Mouse (Mus musculus): ENCODE measurements around the gene Gm29094. TPM values are rescaled to one million over a fixed set of nuclear protein-coding genes. Genes with fewer than 3 reads are reported as not detected.

Gm29094 gene
- polyA plus RNA-seq, 1 experiment: not detected

GRCm38 (mm10) chr9:89264571-89264970 lies 65.4 kb downstream of the Gm29094 start:
- no peak overlapping the region for H3K27ac ChIP-seq (ENCODE audit: insufficient read depth, low read length)
- no peaks in the 10 kb centered on the region for H3K4me1 ChIP-seq (ENCODE audit: control insufficient read depth, insufficient read depth, low read length)
- TF ChIP-seq CTCF (IDR thresholded peaks at IDR 0.05; ENCODE audit: borderline replicate concordance, insufficient read depth, low read length) (no peak), POLR2A (IDR thresholded peaks at IDR 0.05; ENCODE audit: low read depth, low read length) (no peak)
- no peak overlapping the region for H3K4me3 ChIP-seq (ENCODE audit: insufficient read depth, low read length)

Other genes starting within 250 kb of the Gm29094 start
- gene Bcl2a1a, start 242.5 kb upstream of the Gm29094 start, polyA plus RNA-seq (2011; ENCODE audit: insufficient read length, low read depth, missing spikeins): not detected in 2 replicates
- gene Trim43b, start 106.5 kb upstream of the Gm29094 start, polyA plus RNA-seq (2011; ENCODE audit: insufficient read length, low read depth, missing spikeins): 0.23 TPM in 1 of 2 replicates, not detected in the other
- not detected in 2 replicates for gene Bcl2a1b, start 170 bp upstream of the Gm29094 start, polyA plus RNA-seq (2011; ENCODE audit: insufficient read length, low read depth, missing spikeins)
- 10.4 and 13.2 TPM in 2 replicates for gene Mthfs, start 11.3 kb downstream of the Gm29094 start, polyA plus RNA-seq (2011; ENCODE audit: insufficient read length, low read depth, missing spikeins)